Mouse (Mus musculus) megakaryocyte, embryonic 14.5 days (primary cell): Measurements from ENCODE around the gene Arl2bp.

Experiments
- FLI1 ChIP-seq: IDR thresholded peaks from 2 replicates; pipeline ENCODE4 v1.6.1; 2012; ENCODE audit warnings: low read length, inconsistent platforms, mixed read lengths
- GATA1 ChIP-seq: IDR thresholded peaks from 3 replicates; pipeline ENCODE4 v1.6.1; 2012; ENCODE audit warnings: mixed read lengths, low read length, inconsistent platforms, borderline replicate concordance

DNA sequence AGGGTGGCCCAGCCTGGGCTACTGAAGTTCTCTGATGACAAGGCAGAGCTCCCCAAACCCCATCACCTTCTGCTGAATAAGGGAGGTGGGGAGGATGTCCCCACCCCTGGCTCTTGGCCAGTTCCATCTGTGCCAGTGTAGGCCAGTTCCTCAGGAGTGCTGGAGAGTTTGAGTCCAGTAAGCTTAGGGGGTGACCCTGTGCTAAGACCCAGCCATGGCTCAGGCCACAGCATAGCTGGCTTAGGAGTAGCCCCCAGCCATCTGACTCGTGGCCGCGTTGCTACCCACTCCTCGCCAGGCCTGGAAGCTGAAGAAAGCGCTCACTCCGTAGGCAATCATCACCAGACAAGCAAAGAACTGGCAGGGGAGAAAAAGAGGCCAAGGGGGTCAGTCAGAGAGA, 9.5 kb downstream of the Arl2bp start:
- no peak for TF ChIP-seq GATA1
- no peak for TF ChIP-seq FLI1
